Mouse (Mus musculus) c-Kit-positive CD71-negative TER-119-negative erythroid progenitor cells, embryonic 14.5 days (primary cell): Measurements from ENCODE around the gene Camk1g.

Experiments used
- DNase-seq: peaks from one replicate; pipeline ENCODE4 v3.0.0-alpha.2; 2013; ENCODE audit warnings: low read depth

The Camk1g gene

DNA sequence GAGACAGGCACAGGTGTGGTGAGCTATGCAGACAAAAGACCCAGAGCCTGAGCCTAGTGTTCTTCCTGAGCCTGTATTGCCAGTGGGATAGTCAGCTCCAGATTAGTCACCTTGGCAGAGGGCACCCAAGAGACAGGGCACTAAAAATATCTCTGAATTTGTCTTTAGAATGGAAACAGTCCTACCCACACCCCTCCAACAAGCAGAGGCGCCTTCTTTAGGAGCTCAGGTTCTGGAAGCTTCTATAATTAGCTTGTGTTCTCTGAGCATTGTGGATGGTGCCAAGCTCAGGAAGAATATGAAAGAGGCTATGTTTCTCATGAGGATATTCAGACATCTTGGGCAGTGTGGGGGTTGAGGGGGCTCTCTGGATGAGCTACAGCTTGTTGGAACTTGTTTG, 37.4 kb downstream of the Camk1g start:
- DNase-seq = no peak

DNA sequence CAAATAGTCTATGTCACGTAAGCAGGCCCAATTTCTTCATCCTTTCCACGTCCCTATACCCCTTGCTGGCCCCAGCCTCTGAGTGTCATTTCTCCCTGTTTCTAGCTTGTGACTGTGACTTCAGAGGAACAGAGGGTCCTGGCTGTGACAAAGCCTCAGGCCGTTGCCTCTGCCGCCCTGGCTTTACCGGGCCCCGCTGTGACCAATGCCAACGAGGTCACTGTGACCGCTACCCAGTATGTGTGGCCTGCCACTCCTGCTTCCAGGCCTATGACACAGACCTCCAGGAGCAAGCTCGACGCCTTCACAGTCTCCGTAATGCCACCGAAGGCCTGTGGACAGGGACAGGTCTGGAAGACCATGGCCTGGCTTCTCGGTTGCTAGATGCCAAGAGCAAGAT, 38.1 kb downstream of the Camk1g start:
- DNase-seq = no peak

DNA sequence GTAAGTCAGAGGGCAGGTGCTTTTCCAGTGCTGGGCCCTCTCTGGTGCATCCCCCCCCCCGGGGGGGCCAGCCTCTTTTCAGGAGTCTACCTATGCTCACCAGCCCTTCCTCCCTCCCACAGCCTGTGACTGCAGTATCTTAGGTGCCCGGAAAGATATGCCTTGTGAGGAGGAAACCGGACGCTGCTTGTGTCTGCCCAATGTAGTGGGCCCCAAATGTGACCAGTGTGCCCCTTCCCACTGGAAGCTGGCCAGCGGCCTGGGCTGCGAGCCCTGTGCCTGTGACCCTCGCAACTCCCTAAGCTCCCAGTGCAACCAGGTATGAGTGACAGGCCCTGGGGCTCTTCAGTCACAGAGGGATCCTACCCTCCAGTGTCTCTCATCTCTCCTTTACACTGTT, 39.5 kb downstream of the Camk1g start:
- DNase-seq = no peak

DNA sequence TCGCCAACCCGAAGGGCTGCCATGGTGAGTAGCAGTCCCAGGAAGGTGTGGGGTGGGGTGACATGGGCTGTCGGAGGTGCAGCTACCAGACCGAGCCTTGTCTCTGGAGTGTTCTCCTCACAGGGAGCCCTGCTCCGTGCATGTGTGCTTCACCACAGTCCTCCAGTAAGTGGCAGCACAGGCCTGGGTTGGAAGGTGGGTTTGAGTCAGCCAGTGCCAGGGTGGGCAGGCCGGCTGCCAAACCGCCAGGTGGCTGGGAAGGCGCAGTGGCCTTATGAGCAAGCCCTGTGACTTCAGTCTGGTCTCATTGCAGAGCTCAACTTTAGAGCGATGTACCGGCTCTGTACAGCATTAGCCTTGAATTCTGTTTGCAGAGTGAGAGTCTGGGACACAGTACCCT, 39.9 kb downstream of the Camk1g start:
- DNase-seq = peak; percentile 24

DNA sequence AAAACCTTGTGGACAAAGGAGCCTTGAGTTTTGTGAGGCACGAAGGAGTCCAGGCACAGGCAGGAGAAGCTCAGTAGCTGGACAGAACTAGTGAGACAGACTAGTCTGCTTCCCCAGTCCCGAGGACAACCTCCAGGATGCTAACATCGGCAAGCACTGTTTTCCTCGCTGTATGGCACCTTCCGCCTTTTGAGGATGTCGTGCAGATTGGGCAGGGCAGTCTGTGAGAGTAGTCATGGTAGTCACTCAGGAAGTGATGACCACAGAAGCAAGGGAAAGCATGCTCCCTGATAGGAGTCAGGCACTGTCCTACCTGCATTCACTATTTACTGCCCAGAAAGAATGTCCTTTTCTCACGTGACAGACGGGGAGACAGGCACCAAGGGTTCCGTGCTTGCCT, 40.5 kb downstream of the Camk1g start:
- no peak for DNase-seq

DNA sequence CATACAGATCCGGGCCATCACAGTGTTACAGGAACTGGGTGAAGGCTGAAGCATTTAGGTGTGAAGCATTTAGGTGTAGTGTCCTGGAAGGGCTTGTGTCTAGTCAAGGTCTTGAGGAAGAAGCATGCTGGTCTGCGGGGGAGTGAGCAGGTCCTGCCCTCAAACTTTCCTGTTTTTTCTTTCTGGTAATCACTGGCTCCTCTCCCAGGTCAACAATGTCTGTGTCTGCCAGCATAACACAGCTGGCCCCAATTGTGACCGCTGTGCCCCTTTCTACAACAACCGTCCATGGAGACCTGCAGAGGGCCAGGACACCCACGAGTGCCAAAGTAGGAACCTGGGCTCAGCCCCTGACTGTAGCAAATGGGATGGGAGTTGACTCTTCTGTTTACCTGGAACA, 42.4 kb downstream of the Camk1g start:
- DNase-seq = no peak

DNA sequence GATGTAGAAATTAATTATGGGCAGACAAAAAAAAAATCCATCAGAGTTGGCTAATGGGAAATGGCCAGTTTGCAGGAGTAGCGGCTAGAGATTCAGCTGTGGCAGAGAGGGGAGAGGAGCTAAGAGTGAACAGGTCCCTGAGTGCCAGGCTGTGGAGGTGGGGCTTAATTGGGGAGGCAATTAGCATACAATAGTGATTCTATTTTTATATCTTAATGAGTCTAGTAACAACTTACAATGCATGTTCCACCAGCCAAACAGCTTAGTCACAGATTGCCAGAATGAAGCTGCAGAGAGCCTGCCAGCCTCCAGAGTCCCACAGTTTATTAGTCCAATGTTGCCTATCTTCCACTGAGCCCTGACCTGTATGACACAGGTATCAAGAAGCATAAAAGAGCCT, 42.9 kb downstream of the Camk1g start:
- no peak for DNase-seq

DNA sequence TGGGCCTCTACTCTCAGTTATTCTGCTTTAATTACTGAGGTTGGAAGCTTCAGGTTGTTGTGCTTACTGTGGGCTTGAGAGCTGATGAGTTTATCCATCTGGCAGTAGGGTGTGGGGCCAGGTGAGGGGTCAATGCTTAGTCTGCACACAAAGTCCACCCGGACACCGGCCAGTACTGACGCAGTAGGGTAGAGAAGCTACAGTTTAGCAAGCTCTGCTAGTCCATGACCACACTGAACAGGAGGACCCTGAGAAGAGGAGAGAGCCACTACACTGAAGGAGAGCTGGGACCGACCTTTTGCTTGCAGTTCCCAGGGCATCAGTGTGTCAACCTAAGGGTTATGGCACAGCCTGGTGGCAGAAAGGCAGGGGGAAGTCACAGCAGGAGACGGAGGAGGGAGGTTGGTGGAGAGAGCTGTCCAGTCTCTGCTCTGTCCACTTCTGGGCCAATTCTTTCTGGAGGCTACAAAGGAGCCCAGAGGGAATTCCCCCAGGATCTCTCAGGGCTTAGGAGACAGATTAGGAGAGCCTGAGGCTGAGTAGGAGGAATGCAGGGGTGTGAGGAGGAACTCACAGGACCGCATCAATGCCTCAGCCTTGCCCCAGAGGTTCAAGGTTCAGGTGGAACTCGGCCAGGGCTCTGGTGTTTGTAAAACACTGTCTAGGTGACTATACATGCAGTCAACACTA, 43.5 kb downstream of the Camk1g start:
- no peak for DNase-seq

DNA sequence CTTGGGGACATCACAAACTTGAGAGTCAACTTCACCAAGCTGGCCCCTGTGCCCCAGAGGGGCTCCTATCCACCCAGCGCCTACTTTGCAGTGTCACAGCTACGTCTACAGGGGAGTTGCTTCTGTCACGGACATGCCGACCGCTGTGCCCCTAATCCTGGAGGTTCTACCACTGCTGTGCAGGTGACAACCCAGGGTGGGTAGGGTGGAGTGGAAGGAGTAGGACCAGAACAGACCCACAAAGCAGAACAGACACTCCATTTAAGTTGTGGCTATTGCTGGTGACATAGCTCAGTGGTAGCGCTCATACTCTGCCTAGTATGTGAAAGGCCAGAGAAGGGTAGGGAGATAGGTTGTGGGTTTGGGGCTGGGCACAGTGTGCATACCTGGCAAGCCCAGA, 44.2 kb downstream of the Camk1g start:
- DNase-seq = no peak

DNA sequence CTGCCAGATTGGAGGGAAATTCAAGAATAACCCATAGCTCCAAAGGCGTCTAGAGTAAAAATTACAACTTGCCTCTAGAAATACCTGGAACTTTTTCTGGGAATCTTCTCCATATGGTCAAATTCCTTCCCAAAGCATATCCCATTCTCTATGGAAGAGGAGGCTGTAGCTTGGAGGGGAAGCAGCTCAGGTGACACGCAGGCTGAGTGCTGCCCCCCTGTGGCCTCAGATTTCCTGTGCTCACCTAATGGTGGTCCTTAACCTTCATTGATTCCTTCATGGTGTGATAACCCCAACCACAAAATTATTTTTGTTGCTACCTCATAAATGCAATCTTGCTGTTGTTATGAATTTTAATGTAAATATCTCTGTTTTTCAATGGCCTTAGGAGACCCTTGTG, 45.9 kb downstream of the Camk1g start:
- no peak for DNase-seq

DNA sequence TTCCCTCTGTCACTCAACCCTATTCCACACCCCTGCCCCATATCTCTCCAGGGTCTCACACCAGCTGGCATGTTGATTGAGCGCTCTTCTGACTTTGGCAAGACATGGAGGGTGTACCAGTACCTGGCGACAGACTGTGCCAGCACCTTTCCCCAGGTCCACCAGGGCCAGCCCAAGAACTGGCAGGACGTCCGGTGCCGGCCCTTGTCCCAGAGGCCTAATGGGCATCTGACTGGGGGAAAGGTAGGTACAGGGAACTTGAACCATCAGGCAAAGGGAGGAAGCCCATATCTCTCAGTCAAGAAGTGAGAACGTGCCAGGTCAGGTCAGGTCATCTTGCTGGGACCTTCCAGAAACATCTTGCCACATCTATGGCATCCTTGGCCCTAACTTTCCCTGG, 46.4 kb downstream of the Camk1g start:
- DNase-seq = no peak

DNA sequence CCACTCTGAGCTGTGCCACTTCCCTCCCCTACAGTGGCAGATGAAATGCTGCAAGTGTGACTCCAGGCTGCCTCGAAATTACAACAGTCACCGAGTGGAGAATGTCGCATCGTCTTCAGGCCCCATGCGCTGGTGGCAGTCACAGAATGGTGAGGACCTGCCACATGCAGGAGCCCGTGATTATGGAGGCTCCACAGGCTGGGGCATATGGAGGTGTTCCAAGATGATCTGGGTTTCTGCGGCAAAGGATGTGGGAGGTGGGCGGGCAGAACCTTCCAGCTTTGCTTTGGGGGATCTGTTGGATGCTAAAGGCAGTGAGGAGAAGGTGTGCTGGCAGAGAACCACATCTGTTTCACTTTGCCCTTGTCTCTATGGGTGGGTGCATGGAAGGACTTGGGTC, 49.7 kb downstream of the Camk1g start:
- no peak for DNase-seq

DNA sequence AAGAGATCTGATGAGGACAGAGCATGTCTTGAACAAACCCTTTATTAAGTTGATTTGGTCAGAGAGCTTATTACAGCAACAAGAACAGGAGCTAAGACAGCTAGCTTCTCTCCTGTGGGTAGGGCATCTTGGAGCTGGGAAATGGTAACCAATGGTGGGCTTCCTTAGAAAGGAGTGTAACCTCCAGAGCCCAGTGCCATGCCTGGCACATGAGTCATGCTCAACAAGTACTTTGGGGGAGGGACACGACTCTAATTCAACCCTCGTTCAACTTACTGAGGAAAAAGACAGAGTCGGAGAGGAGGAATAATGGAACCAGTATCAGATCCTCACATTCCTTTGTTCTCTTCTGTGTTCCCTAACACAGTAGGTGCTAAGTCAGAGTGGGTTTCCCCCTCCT, 50.4 kb downstream of the Camk1g start:
- DNase-seq = no peak

DNA sequence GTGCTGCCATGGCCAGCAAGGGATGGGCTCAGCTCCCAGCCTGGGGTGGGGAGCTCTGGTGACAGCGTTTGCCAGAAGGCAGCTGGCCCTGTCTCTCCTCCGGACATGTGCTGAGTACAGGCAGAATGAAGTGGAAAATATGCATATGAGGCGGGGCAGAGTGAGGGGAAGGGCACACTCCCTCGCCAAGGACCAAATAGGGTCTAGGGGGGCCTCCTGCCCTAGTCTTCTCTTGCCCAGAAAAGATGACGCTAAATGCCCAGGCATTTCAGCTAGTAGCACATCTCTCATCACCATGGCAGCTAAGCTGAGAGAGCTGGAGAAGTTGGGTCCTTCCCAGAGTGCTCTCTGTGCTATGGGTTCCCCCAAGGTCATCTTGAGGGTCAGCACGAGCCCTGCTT, 52.9 kb downstream of the Camk1g start:
- no peak for DNase-seq

DNA sequence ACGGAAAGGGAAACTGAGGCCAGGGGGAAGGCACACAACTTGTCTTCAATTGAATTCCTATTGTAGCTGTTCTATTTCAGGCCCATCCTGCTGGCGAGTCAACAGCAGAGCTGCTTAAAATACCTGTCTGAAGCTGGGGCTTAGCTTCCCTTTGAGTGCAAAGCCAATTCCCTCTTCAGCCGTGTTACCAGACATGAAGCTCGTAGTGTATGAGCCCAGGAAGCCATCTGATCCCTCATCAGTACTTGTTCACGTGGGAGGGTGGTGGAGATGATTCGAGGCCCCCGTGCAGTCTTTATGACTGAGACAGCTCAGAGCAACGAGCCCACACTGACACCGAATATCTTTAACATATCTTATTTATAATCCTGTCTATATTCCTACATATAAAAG, 53.7 kb downstream of the Camk1g start:
- no peak for DNase-seq

DNA sequence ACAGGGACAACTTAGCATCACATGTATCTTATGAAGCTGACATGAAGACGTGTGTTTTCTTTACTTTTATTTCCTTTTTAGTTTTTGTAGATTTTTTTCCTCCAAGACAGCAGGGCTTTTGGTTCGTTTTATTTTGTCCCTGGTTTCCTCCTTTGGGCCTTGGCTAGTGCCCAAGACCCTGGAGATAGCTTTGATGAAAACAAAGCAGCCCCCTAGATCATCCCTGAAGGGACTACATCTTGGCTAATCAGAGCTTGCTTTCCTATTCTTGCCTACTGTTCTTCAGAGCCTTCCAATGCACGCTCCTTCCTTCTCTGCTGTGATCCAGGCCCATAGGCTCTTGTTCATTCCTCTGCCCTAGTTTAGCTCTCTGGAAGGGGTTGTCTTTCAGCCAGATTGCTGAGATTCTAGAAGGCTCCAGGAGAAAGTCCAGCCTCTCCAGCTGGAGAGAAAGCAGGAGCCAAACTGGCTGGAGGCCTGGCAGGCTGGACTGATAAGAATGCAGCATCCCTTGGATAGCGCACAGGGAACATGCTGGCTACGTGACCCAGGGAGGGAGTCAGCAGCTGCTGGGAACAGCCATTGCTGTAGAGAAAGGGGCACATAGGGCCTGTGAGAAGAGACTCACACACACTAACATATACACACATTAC, 54.3 kb downstream of the Camk1g start:
- DNase-seq = no peak

DNA sequence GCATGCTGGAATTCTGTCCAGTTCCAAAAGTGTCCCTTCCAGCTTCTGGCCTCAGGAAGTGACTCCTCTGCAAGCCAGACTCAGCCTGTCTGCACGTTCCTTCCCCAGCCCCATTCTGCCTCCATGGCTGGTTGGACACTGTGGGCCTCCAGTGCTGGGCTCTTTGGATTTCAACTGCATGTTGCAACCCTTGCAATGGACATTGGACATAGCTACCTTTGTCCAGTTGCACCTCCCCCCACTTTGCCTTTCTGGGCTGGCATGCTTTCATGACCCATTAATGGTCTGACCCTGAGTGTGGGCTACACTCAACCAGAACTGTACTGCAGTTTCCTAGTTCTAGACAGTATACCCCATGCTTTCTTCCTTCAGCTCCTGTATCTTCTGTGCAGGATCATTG, 58.5 kb downstream of the Camk1g start:
- no peak for DNase-seq

DNA sequence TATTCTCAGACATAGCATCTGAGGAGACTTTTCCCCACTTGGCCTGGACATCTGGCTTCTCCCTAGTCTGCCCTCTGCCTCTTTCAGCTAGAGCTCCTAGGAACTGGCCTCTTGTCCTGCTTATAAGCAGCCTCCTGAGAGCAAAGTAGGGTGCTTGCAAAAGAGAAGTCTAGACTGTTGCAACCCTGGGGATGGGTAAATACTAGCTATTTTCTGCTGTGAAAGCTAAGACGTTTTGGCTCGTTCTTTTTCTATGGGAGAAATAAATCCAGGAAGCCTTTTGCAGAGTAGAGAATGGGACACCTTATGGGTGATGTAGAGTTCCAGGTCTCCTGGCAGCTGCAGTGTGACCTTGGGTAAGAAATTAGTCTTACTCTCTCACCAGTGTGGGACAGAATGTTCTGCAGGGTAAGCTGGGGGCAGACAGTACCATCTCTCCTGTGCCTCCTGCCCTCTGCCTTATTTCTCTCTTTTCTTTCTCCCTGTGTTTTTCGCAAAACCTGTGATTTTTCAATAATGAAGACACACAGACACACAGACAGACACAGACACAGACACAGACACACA, 59.5 kb downstream of the Camk1g start:
- no peak for DNase-seq

DNA sequence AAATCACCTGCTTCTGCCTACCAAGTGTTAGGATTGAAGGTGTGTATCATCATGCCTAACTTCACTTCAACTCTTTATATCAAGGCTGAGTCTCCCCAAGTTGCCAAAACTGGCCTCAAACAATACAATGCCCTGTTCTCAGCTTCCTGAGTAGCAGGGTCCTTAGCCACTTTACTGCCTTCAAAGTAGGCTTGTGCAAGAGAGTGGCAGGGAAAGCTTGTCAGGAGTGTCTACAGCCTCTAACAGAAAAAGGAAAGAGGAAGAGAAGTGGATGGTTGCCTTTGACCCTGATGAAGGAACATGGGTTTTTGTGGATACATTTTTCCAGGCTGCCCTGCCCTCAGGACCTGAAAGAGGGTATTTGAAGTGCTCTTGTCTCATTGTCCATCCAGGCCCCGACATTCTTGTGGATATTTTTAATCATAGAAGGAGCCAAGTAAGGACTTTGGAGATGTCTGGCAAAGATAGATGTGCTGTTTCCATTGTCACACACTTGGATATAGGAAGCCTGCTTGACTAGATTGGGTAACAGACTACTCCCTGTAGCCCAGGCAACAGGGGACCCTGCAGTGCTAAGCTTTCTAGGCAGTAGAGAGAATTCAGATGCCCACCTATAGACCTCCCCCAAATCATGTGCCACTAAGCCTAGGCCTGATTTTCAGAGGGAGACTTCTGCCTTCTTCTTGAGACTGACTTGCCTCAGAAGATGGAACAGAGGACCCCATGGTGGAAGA, 60.1 kb downstream of the Camk1g start:
- no peak for DNase-seq

DNA sequence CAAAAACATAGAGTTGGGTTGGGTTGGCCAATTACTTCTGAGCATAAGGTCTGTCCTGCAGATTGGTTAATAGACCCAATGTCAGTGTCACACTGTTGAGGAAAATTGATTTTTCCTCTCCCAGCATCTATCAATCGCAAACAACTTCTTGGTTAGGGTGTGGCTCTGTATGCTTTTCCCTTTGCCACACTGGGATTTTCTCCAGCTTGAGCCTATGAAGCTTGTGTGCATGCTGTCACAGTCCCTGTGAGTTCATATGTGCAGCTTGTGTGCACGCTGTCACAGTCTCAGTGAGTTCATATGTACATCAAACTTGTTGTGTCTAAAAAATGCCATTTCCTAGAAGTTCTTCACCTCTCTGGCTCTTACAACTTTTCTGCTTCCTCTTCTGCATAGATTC, 63.3 kb downstream of the Camk1g start:
- DNase-seq = no peak

DNA sequence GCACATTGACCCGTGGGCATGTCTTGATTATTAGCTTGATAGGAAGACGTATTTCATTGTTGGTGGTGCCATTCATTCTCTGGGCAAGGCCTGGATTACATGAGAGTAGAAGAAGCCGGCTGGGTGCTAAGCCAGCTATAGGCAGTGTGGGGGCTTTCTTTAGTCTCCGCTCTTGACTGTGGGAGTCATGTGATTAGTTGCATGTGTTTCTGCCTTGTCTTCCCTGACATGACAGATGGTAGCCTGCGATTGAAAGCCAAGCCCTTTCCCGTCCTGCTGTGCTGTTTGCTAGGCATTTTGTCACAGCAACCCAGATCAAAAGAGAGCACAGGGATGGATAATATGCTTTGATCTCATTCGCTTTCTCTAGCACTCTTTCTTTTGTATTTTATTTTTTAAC, 64.7 kb downstream of the Camk1g start:
- no peak for DNase-seq

DNA sequence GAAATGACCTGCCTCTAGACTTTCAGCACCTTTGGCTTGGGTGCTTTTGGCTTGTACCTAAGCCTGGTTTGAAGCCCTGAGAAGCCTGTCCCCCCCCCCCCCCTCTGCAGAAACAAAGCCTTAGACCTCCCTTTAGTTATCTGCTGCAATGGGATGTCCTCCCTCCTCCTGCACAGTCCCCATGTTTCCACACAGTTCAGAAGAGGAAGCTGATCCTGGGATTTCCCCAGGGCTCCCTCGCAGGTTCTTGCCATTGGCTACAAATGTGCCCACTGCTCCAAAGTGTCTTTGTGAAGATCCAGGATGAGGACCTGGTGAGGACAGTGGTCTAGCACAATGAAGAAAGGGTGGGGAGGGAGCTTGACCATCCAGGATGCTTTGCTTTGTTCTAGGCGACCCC, 67.0 kb downstream of the Camk1g start:
- DNase-seq = no peak

DNA sequence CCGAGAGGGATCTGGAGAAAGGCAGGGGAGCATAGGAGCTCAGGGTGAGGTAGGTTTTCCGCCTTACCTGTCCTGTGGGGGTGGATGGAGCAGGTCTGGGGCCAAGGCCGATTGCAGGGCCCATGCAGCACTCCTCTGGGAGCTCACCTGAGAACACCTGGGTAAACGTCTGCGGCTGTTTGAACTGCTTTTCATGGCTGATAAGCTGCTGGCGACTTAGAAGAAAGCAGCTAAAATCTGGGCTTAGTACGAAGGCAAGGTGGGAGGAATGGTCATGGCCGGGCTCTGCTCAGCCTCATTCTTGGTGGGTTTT, 68.0 kb downstream of the Camk1g start:
- DNase-seq = no peak
